Mouse (Mus musculus): ENCODE results near the gene 9230104L09Rik.

GRCm38 (mm10) chr2:148902286-148902685 is 37.4 kb upstream of the 9230104L09Rik start:
- TF ChIP-seq POLR2A (IDR thresholded peaks at IDR 0.05; ENCODE audit: insufficient read length, low read depth): no peak
- no peak for TF ChIP-seq MYOD1 (IDR thresholded peaks at IDR 0.05; ENCODE audit: control insufficient read depth in 1 of 3, insufficient read length in 2 of 3, low read depth in 2 of 3)
- no peak for TF ChIP-seq MAX (IDR thresholded peaks at IDR 0.05; ENCODE audit: low read depth)
- no peak for TF ChIP-seq TCF12 (IDR thresholded peaks at IDR 0.05; ENCODE audit: insufficient read depth, poor library complexity, severe bottlenecking)
- no peak for TF ChIP-seq POLR2AphosphoS2 (IDR thresholded peaks at IDR 0.05; ENCODE audit: insufficient read length, low read depth)
- TF ChIP-seq MYOG (IDR thresholded peaks at IDR 0.05; ENCODE audit: control insufficient read depth in 1 of 3, insufficient read depth in 1 of 3, insufficient read length in 2 of 3, low read depth in 2 of 3): no peak
- TF ChIP-seq TCF3 (IDR thresholded peaks at IDR 0.05; ENCODE audit: insufficient read length, low read depth): no peak
- no peak for TF ChIP-seq USF1 (IDR thresholded peaks at IDR 0.05; ENCODE audit: low read depth)
